Mouse (Mus musculus) intestine, postnatal 0 days (tissue): ENCODE results near the gene Fkbp15. TPM values are rescaled to one million over a fixed set of nuclear protein-coding genes. Genes with fewer than 3 reads are reported as not detected.

Experiments used
- ATAC-seq: fragments of 200-750 bp; cut with Nextera tagmentation; 2 replicates; pipeline ENCODE4 v1.8.0; 2017; ENCODE audit warnings: mild to moderate bottlenecking, moderate TSS enrichment, moderate library complexity
- H3K27ac ChIP-seq: fragments of 300-500 bp; sonication (generic); 2 replicates; pipeline ENCODE4 v1.5.1; 2014; ENCODE audit warnings: mild to moderate bottlenecking, low read depth, low read length, moderate library complexity
- H3K27me3 ChIP-seq: fragments of 300-500 bp; sonication (generic); replicated peaks from 2 replicates; pipeline ENCODE4 v1.6.1; 2014; ENCODE audit warnings: low read length, mixed read lengths; ENCODE audit not compliant: control insufficient read depth, insufficient read depth
- H3K36me3 ChIP-seq: fragments of 300-500 bp; sonication (generic); 2 replicates; pipeline ENCODE4 v1.6.1; 2014; ENCODE audit warnings: mild to moderate bottlenecking, moderate library complexity; ENCODE audit not compliant: control insufficient read depth, insufficient read depth
- H3K4me1 ChIP-seq: fragments of 300-500 bp; sonication (generic); replicated peaks from 2 replicates; pipeline ENCODE4 v1.6.1; 2014; ENCODE audit warnings: antibody characterized with exemption, low read length, mixed read lengths; ENCODE audit not compliant: control insufficient read depth, insufficient read depth
- H3K4me2 ChIP-seq: fragments of 300-500 bp; sonication (generic); replicated peaks from 2 replicates; pipeline ENCODE4 v1.6.1; 2014; ENCODE audit warnings: low read depth, mild to moderate bottlenecking, moderate library complexity
- H3K4me3 ChIP-seq: fragments of 300-500 bp; sonication (generic); 2 replicates; pipeline ENCODE4 v1.5.1; 2014; ENCODE audit warnings: low read depth, low read length
- H3K9ac ChIP-seq: fragments of 300-500 bp; sonication (generic); 2 replicates; pipeline ENCODE4 v1.6.1; 2014; ENCODE audit warnings: mild to moderate bottlenecking, low read depth, low read length
- H3K9me3 ChIP-seq: fragments of 300-500 bp; sonication (generic); 2 replicates; pipeline ENCODE4 v1.6.1; 2016; ENCODE audit warnings: mixed run types; ENCODE audit not compliant: control insufficient read depth
- CTCF ChIP-seq: sonication (generic); IDR thresholded peaks from 2 replicates; pipeline ENCODE4 v1.5.1; 2016; ENCODE audit warnings: low read depth, mild to moderate bottlenecking, control low read depth, antibody characterized with exemption, moderate library complexity
- WGBS: fragments of 180-500 bp; shearing (Covaris S2); extraction: QIAGEN DNeasy Blood & Tissue Kit; methylation state at CpG from one replicate; pipeline ENCODE4 v1.1.7; 2014; 5-methylcytosine and 5-hydroxymethylcytosine counted together
- polyA plus RNA-seq: library from polyadenylated mRNA; unstranded; fragments of >200 nt; fragmentation: Nextera tagmentation; extraction: Ambion mirVana; gene quantifications from 2 replicates; pipeline ENCODE4 v1.2.1, GENCODE M21; 2015

The Fkbp15 gene
- polyA plus RNA-seq, 1 experiment from 2014 or later = 16.9 TPM

GRCm38 (mm10) chr4:62374342-62374741 lies 14.0 kb upstream of the Fkbp15 start:
- H3K27me3 ChIP-seq = no peaks in the 10 kb centered on the region
- peak overlapping the region; percentile 60 for H3K27ac ChIP-seq
- WGBS = 50% methylated on average over 4 of the region's 4 CpGs
- no peak for TF ChIP-seq CTCF
- H3K4me2 ChIP-seq = peak overlapping the region; percentile 35
- no peak for ATAC-seq
- H3K4me3 ChIP-seq = no peak overlapping the region
- no peak overlapping the region for H3K9ac ChIP-seq
- no peaks in the 10 kb centered on the region for H3K9me3 ChIP-seq
- no peaks in the 10 kb centered on the region for H3K36me3 ChIP-seq
- peaks cover 11% of the 10 kb centered on the region; the same call in 1 of the 2 replicates for H3K4me1 ChIP-seq

DNA sequence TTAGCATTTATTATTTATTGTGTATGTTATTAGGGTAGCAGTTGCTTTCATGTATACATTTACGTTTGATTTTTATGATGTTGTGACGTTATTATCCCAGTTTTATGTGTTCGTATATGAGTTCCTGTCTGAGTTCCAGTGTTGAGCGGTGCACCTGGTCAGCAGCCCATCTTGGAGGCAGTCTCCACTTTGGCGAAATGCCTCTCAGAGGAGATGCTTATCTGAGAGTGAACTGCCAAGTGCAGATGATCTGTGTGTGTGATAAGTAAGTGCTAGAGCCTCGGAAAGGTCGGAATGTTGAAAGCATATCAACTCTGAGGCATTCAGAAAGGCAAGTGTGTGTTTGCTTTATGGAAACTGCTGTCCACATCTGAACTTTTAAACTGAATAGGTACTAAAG lies 13.3 kb upstream of the Fkbp15 start:
- 32% methylated on average over 7 of the region's 7 CpGs for WGBS
- H3K4me2 ChIP-seq = no peak overlapping the region
- no peak for TF ChIP-seq CTCF
- peak overlapping the region; percentile 46; the same call in 1 of the 2 replicates for H3K27ac ChIP-seq
- H3K27me3 ChIP-seq = no peaks in the 10 kb centered on the region
- H3K4me1 ChIP-seq = peaks cover 17% of the 10 kb centered on the region; the same call in 1 of the 2 replicates
- peak; percentile 36; the same call in 1 of the 2 replicates for ATAC-seq
- no peak overlapping the region for H3K4me3 ChIP-seq
- no peak overlapping the region for H3K9ac ChIP-seq
- no peaks in the 10 kb centered on the region for H3K9me3 ChIP-seq
- no peaks in the 10 kb centered on the region for H3K36me3 ChIP-seq

DNA sequence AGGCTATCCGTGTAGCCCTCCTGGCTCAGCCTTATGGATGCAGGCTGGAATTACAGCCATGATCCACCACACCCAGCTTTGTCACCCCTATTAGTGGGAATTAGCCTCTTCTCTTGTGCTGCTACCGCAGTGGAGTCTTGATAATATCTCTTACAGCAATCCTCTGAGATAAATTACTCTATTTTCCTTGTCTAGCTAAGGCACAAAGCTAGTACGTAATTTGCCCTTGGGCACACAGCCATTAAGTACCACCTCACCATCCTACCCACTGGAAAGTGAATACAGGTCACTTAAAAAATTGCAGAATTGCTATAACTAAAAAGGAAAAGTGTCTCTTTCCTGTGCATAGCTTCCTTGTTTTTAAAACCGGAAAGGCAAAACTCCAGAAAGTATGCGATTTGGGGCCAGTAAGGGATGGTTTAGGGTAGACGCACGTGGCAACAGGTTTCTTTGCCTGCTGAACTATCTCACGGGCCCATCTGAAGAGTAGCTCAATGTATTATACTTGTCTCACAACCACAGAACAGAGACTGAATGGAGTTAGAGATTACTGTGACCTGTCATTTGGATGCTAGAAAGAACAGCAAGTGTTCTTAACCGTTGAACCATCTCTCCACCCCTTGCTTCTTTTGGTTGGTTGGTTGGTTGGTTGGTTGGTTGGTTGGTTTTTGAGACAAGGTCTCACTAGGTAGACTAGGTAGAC lies 12.6 kb upstream of the Fkbp15 start:
- TF ChIP-seq CTCF = no peak
- H3K9me3 ChIP-seq = no peaks in the 10 kb centered on the region
- H3K9ac ChIP-seq = no peak overlapping the region

GRCm38 (mm10) chr4:62372410-62372809 lies 12.1 kb upstream of the Fkbp15 start:
- peaks cover 17% of the 10 kb centered on the region; the same call in 1 of the 2 replicates for H3K4me1 ChIP-seq
- no peak for ATAC-seq
- no peak for TF ChIP-seq CTCF
- no peak overlapping the region for H3K4me3 ChIP-seq
- H3K27ac ChIP-seq = 0 out of 2 replicates have a peak overlapping the region, but pooled peaks have one; percentile 10
- H3K36me3 ChIP-seq = no peaks in the 10 kb centered on the region
- H3K4me2 ChIP-seq = no peak overlapping the region
- no peak overlapping the region for H3K9ac ChIP-seq
- 34% methylated on average over 1 of the region's 1 CpGs for WGBS
- no peaks in the 10 kb centered on the region for H3K9me3 ChIP-seq
- no peaks in the 10 kb centered on the region for H3K27me3 ChIP-seq

More for the DNA sequence above, 12.6 kb upstream of the Fkbp15 start:
- ATAC-seq = no peak
- H3K27ac ChIP-seq = peak overlapping the region; percentile 46
- peaks cover 17% of the 10 kb centered on the region; the same call in 1 of the 2 replicates for H3K4me1 ChIP-seq
- H3K36me3 ChIP-seq = no peaks in the 10 kb centered on the region
- H3K4me3 ChIP-seq = no peak overlapping the region
- H3K27me3 ChIP-seq = no peaks in the 10 kb centered on the region
- 73% methylated on average over 9 of the region's 9 CpGs for whole genome bisulfite sequencing
- H3K4me2 ChIP-seq = no peak overlapping the region

GRCm38 (mm10) chr4:62369091-62369490 lies 8.7 kb upstream of the Fkbp15 start:
- no peak overlapping the region for H3K4me2 ChIP-seq
- no peak for TF ChIP-seq CTCF
- H3K9me3 ChIP-seq = no peaks in the 10 kb centered on the region
- ATAC-seq = no peak
- no peaks in the 10 kb centered on the region for H3K27me3 ChIP-seq
- H3K9ac ChIP-seq = no peak overlapping the region
- no peak overlapping the region; the same call in 1 of the 2 replicates for H3K27ac ChIP-seq
- no peaks in the 10 kb centered on the region for H3K36me3 ChIP-seq
- no peak overlapping the region for H3K4me3 ChIP-seq
- WGBS = 36% methylated on average over 3 of the region's 3 CpGs
- H3K4me1 ChIP-seq = peaks cover 19% of the 10 kb centered on the region

DNA sequence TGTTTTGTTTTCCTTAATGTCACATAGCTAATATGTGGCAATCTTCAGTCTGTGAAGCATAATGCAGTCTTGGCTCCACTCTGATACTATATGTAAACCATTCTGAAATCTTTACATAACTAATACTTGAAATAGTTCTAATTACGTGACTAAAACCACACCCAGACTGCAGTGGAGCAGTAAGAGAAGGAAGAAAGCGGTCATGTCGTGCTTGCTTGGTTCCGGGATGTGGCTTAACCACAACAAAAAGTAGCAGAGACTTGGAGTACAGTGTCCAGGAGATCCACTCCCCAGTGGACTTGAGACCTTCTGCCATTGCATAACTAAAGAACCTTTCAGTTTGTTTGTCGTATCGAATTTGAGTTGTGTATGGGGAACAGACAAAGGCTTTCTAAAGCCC lies 7.2 kb upstream of the Fkbp15 start:
- Histone ChIP-seq H3K4me1 (peaks cover 14% of the 10 kb centered on the region), H3K36me3 (no peaks in the 10 kb centered on the region), H3K4me2 (peak overlapping the region; percentile 37; the same call in 1 of the 2 replicates), H3K9ac (no peak overlapping the region), H3K27ac (peak overlapping the region; percentile 62), H3K9me3 (no peaks in the 10 kb centered on the region), H3K27me3 (no peaks in the 10 kb centered on the region), H3K4me3 (no peak overlapping the region)
- WGBS = 36% methylated on average over 6 of the region's 6 CpGs
- peak; percentile 68 for ATAC-seq
- TF ChIP-seq CTCF = no peak
